Mouse (Mus musculus): ENCODE measurements around the gene Lzts2.

DNA sequence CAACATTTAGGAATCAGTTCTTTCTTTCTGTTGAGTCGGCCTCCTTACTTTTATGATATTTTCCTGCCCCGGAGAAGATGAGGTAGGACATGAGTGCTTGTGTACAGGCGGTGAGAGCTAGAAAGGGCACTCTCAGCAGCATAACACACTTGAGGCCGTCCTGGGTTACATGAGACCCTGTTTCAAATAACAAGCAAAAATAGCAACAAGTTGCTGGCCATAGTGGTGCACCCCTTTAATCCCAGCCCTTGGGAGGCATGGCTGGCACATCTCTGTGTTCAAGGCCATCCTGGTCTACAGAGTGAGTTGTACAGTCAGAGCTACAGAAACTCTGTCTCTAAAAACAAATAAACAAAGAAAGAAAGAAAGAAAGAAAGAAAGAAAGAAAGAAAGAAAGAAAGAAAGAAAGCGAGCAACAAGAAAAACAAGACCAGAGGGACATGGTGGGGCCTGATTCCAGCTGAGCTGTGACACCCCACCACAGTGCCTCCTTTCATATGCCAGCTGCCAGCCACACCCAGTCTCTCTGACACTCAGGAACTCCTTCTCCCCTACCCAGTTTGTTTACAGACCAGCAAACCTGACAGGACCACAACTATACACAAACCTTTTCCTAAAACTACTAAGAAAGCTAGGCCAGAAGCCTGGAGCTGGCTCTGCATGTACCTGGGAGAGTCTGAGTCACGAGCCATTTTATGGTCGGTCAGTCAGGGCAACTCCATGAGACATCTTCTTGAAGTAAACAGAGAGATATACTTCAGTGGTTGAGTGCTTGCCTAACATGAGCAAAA is 42.9 kb downstream of the Lzts2 start:
- TF ChIP-seq CTCF (IDR thresholded peaks at IDR 0.05; ENCODE audit: control insufficient read depth, insufficient read depth, low read length) (no peak), POLR2A (IDR thresholded peaks at IDR 0.05; ENCODE audit: borderline replicate concordance, control insufficient read depth, low read depth, low read length) (no peak)
